Mouse (Mus musculus): ENCODE results near the gene Zfp13. TPM values are rescaled to one million over a fixed set of nuclear protein-coding genes. Genes with fewer than 3 reads are reported as not detected.
"Not testable (repeated sequence)": the region's sequence is repeated elsewhere in the genome, so short reads cannot be mapped to it uniquely, and the experiment has no call there.

Zfp13 gene
- polyA plus RNA-seq, 1 experiment = 2.9 TPM

- TF ChIP-seq POLR2A (IDR thresholded peaks at IDR 0.05; ENCODE audit: low read depth, low read length) = no peak
- TF ChIP-seq CTCF (IDR thresholded peaks at IDR 0.05; ENCODE audit: extremely low read depth, insufficient read depth, insufficient read length, insufficient replicate concordance) = no peak
- H3K36me3 ChIP-seq (ENCODE audit: control insufficient read depth, insufficient read depth, low read length) = no peaks in the 10 kb centered on the region
- no peak for DNase-seq (ENCODE audit: low read depth in 1 of 2, low spot score in 2 of 2)
- 40% methylated on average over 12 of the region's 12 CpGs for WGBS
- no peak overlapping the region for H3K27ac ChIP-seq (ENCODE audit: insufficient read depth, low read length)
- H3K27me3 ChIP-seq (ENCODE audit: control insufficient read depth, insufficient read depth, low read length) = peaks cover 12% of the 10 kb centered on the region
- peaks cover 3% of the 10 kb centered on the region; the same call in 1 of the 2 replicates for H3K4me1 ChIP-seq (ENCODE audit: control insufficient read depth, insufficient read depth, insufficient read length)
- no peak overlapping the region for H3K4me3 ChIP-seq (ENCODE audit: extremely low read depth, insufficient read depth, insufficient read length)
These were observed 57.1 kb downstream of the Zfp13 start for GRCm38 (mm10) chr17:23542004-23542720.

GRCm38 (mm10) chr17:23540605-23541475 lies 58.4 kb downstream of the Zfp13 start:
- Histone ChIP-seq H3K36me3 (ENCODE audit: control insufficient read depth, insufficient read depth, low read length) (no peaks in the 10 kb centered on the region), H3K4me3 (ENCODE audit: extremely low read depth, insufficient read depth, insufficient read length) (no peak overlapping the region)
- WGBS = 69% methylated on average over 31 of the region's 31 CpGs

GRCm38 (mm10) chr17:23540106-23540505 lies 59.2 kb downstream of the Zfp13 start:
- peaks cover 3% of the 10 kb centered on the region; the same call in 1 of the 2 replicates for H3K4me1 ChIP-seq (ENCODE audit: control insufficient read depth, insufficient read depth, insufficient read length)
- DNase-seq (ENCODE audit: low read depth in 1 of 2, low spot score in 2 of 2) = no peak
- TF ChIP-seq POLR2A (IDR thresholded peaks at IDR 0.05; ENCODE audit: low read depth, low read length) (no peak), CTCF (IDR thresholded peaks at IDR 0.05; ENCODE audit: extremely low read depth, insufficient read depth, insufficient read length, insufficient replicate concordance) (no peak)
- peaks cover 12% of the 10 kb centered on the region for H3K27me3 ChIP-seq (ENCODE audit: control insufficient read depth, insufficient read depth, low read length)
- no peaks in the 10 kb centered on the region for H3K36me3 ChIP-seq (ENCODE audit: control insufficient read depth, insufficient read depth, low read length)
- H3K27ac ChIP-seq (ENCODE audit: insufficient read depth, low read length) = no peak overlapping the region
- H3K4me3 ChIP-seq (ENCODE audit: extremely low read depth, insufficient read depth, insufficient read length) = no peak overlapping the region
- 73% methylated on average over 3 of the region's 3 CpGs for WGBS

More at GRCm38 (mm10) chr17:23540605-23541475, 58.4 kb downstream of the Zfp13 start:
- Histone ChIP-seq H3K27ac (ENCODE audit: insufficient read depth, low read length) (no peak overlapping the region), H3K4me1 (ENCODE audit: control insufficient read depth, insufficient read depth, insufficient read length) (peaks cover 3% of the 10 kb centered on the region; the same call in 1 of the 2 replicates), H3K27me3 (ENCODE audit: control insufficient read depth, insufficient read depth, low read length) (peaks cover 12% of the 10 kb centered on the region)
- DNase-seq (ENCODE audit: low read depth in 1 of 2, low spot score in 2 of 2) = no peak
- TF ChIP-seq POLR2A (IDR thresholded peaks at IDR 0.05; ENCODE audit: low read depth, low read length) = no peak
- no peak for TF ChIP-seq CTCF (IDR thresholded peaks at IDR 0.05; ENCODE audit: extremely low read depth, insufficient read depth, insufficient read length, insufficient replicate concordance)

GRCm38 (mm10) chr17:23539608-23540007 lies 59.7 kb downstream of the Zfp13 start:
- TF ChIP-seq POLR2A (IDR thresholded peaks at IDR 0.05; ENCODE audit: low read depth, low read length) = no peak
- no peak for TF ChIP-seq CTCF (IDR thresholded peaks at IDR 0.05; ENCODE audit: extremely low read depth, insufficient read depth, insufficient read length, insufficient replicate concordance)
- 94% methylated on average over 5 of the region's 5 CpGs for WGBS

GRCm38 (mm10) chr17:23538299-23539015 lies 60.8 kb downstream of the Zfp13 start:
- H3K27me3 ChIP-seq (ENCODE audit: control insufficient read depth, insufficient read depth, low read length) = peaks cover 15% of the 10 kb centered on the region
- peaks cover 3% of the 10 kb centered on the region; the same call in 1 of the 2 replicates for H3K4me1 ChIP-seq (ENCODE audit: control insufficient read depth, insufficient read depth, insufficient read length)
- 20% methylated on average over 21 of the region's 21 CpGs for WGBS
- H3K36me3 ChIP-seq (ENCODE audit: control insufficient read depth, insufficient read depth, low read length) = no peaks in the 10 kb centered on the region
- TF ChIP-seq CTCF (IDR thresholded peaks at IDR 0.05; ENCODE audit: extremely low read depth, insufficient read depth, insufficient read length, insufficient replicate concordance) = no peak
- no peak for TF ChIP-seq POLR2A (IDR thresholded peaks at IDR 0.05; ENCODE audit: low read depth, low read length)
- peak overlapping the region; percentile 9; the same call in 1 of the 2 replicates for H3K4me3 ChIP-seq (ENCODE audit: extremely low read depth, insufficient read depth, insufficient read length)
- H3K27ac ChIP-seq (ENCODE audit: insufficient read depth, low read length) = no peak overlapping the region
- DNase-seq (ENCODE audit: low read depth in 1 of 2, low spot score in 2 of 2) = no peak

More at GRCm38 (mm10) chr17:23539608-23540007, 59.7 kb downstream of the Zfp13 start:
- H3K4me3 ChIP-seq (ENCODE audit: extremely low read depth, insufficient read depth, insufficient read length) = no peak overlapping the region
- H3K27me3 ChIP-seq (ENCODE audit: control insufficient read depth, insufficient read depth, low read length) = peaks cover 15% of the 10 kb centered on the region
- no peak overlapping the region for H3K27ac ChIP-seq (ENCODE audit: insufficient read depth, low read length)
- no peaks in the 10 kb centered on the region for H3K36me3 ChIP-seq (ENCODE audit: control insufficient read depth, insufficient read depth, low read length)
- no peak for DNase-seq (ENCODE audit: low read depth in 1 of 2, low spot score in 2 of 2)
- H3K4me1 ChIP-seq (ENCODE audit: control insufficient read depth, insufficient read depth, insufficient read length) = peaks cover 3% of the 10 kb centered on the region; the same call in 1 of the 2 replicates

- 15% methylated on average over 27 of the region's 27 CpGs for WGBS
- Histone ChIP-seq H3K4me3 (ENCODE audit: extremely low read depth, insufficient read depth, insufficient read length) (no peak overlapping the region), H3K27me3 (ENCODE audit: control insufficient read depth, insufficient read depth, low read length) (peaks cover 15% of the 10 kb centered on the region), H3K27ac (ENCODE audit: insufficient read depth, low read length) (no peak overlapping the region), H3K4me1 (ENCODE audit: control insufficient read depth, insufficient read depth, insufficient read length) (peaks cover 3% of the 10 kb centered on the region; the same call in 1 of the 2 replicates), H3K36me3 (ENCODE audit: control insufficient read depth, insufficient read depth, low read length) (no peaks in the 10 kb centered on the region)
- no peak for DNase-seq (ENCODE audit: low read depth in 1 of 2, low spot score in 2 of 2)
- TF ChIP-seq CTCF (IDR thresholded peaks at IDR 0.05; ENCODE audit: extremely low read depth, insufficient read depth, insufficient read length, insufficient replicate concordance) = no peak
These were observed 61.6 kb downstream of the Zfp13 start for GRCm38 (mm10) chr17:23537554-23538255.

- peaks cover 13% of the 10 kb centered on the region for H3K27me3 ChIP-seq (ENCODE audit: control insufficient read depth, insufficient read depth, low read length)
- not testable (repeated sequence) for H3K4me3 ChIP-seq (ENCODE audit: extremely low read depth, insufficient read depth, insufficient read length); H3K27ac ChIP-seq (ENCODE audit: insufficient read depth, low read length); H3K36me3 ChIP-seq (ENCODE audit: control insufficient read depth, insufficient read depth, low read length); DNase-seq (ENCODE audit: low read depth in 1 of 2, low spot score in 2 of 2); H3K4me1 ChIP-seq (ENCODE audit: control insufficient read depth, insufficient read depth, insufficient read length)
- WGBS = 4% methylated on average over 17 of the region's 29 CpGs
These were observed 64.1 kb downstream of the Zfp13 start for GRCm38 (mm10) chr17:23535046-23535788.

Measured in spleen, adult 2 months (tissue).